Mouse (Mus musculus) frontal cortex, postnatal 25 days (tissue): ENCODE measurements around the gene Wrap73.
A peak's percentile ranks its signal among the peaks of the same experiment; 100 is the strongest.

Source experiments
- DNase-seq, 2 experiments: peaks; one replicate each; pipeline ENCODE4 v3.0.0; 2022; ENCODE audit warnings: low spot score in 2 of 2

Gene Wrap73

DNA sequence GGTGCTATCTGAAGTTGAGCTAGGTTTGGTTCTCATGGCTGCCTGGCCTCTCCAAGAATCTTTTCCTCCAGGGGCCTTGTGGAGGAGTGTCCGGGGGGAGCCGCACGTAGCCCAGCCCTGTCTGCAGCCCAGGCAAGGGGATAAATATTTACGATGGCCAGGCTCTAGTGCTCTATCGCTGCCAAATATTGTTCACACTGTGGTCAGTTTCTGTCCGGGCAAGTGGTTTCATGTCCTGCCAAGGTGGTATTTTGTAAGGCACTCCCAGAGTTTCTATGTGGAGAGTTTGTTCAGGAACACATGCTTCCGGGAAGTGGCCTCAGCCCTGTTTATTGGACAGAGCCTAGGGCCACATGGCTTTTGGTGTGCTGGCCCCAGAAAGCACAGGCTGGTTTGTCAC lies 38.8 kb downstream of the Wrap73 start:
- no peak for DNase-seq

DNA sequence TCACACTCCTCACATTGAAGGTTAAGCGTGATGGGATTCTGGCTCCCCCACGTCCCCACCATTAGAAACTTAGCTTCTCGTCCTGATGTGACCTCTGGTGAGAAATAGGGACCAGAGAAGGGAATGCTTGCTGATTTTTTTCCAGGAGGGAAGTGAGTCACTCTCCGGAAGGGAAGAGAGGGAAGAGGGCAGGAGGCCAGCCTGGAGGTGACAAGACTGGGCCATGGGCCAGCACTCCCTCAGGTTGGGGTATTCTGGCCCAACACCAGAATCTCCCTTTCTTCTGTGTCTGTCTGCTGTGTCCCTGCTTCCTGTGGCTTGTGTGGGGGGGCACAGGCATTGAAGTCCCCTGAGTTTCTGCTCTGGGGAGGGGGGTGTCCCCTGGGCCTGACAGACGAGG lies 41.4 kb downstream of the Wrap73 start:
- DNase-seq = no peak

DNA sequence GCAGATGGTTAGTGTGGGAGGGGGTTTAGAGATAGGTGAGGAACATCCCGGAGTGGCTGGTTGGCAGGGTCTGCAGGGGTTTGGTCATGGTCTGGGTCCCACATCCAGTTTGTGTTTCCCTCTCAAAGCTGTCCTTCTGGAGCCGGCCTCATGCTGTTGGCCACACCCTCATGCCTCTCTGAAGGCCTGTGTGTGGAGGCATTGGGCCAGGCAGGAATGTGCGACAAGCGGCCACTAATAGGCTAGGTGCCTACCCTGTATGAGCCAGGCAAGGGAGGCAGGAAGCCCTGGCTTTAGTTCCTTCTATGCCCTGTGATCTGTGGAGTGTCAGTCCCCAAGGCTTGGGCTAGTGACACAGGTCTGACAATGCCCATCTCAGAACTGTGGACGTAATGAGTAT lies 42.8 kb downstream of the Wrap73 start:
- DNase-seq = no peak

DNA sequence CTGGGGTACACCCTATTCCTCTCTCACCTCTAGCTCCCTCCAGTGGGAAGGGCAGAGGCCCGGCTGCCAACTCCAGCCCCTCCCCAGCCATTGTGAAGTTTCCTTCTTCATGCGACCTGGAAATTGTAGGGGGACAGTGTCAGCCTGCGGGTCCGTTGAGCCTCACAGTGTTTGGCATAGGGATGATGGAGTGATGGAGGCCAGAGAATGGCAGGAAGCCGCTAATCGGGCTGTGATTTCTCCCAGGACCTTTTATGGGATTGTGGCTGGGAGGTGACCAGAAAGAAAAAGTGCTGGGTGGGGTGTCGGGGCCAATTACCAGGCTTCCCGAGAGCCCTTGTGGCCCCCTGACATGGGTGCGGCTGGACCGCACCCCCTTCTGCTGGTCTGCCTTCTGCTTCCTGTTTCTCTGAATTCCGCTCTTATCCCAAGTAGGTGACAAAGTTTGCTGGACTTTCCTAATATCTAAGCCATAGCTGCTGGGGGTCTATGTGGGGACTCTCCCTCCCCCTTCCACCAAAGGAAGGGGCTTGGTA lies 43.9 kb downstream of the Wrap73 start:
- no peak for DNase-seq

DNA sequence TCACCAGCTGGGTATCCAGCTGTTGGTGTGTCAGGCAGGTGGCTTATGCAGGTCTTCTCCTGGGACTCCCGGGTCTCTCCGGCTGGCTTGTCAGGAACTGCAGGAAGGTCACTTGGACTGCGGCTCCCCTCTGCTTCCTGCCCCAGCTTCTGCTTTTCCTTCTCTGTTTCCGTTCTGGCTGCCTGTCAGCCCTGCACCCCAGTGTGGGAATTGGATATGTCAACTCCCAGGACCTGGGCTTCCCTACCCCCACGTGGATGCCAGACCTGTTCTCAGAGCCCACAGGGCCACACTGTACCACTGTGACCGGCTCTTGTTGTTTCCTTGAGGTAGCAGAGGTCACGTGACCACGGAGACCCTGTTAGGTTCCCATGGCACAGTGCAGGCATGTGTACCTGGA lies 46.8 kb downstream of the Wrap73 start:
- DNase-seq = no peak

DNA sequence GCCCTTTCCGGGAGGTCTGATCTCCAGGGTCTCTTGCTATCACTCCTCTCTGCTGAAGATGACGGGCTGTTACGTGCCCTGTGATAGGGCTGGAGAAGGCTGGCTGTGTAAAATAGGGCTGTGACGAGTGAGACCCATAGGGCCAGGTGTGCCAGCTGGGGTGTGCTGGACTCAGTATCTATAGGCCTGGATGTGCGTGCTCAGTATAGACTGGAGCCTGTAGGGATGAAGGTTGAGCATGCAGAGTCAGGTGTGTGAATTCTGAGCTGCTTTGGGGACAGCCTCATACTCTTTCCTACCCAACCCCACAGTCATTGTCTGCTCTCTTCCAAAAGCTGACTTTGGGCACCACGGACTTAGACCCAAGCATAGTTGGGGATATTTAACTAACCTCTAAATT lies 55.8 kb downstream of the Wrap73 start:
- no peak for DNase-seq

DNA sequence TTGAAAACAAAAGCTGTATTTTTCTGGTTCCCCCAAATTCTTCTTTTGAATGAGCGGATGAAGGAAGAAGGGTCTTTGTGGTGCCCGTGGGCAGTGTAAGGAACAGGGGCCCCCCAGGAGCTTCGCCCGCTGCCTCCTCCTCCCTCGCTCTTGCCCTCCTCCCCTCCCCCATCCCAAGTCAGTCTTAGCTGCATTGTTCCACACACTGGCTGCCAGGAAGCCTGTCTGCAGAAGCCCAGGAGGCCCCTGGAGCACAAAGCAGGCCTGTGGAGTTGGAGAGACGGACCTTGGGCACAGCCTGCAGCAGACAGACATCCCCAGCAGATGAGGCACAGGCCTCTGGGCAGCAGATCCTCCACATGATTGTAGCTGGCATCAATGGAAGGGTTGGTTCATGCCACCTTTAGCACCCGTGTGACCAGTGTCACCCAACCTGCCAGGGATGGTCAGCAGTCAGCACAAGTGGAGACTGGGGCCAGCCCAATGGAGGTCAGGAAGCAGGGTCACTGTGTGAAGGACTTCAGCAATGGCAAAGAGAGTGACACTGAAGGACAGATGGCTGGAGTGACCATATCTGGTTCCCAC lies 56.3 kb downstream of the Wrap73 start:
- DNase-seq = no peak

DNA sequence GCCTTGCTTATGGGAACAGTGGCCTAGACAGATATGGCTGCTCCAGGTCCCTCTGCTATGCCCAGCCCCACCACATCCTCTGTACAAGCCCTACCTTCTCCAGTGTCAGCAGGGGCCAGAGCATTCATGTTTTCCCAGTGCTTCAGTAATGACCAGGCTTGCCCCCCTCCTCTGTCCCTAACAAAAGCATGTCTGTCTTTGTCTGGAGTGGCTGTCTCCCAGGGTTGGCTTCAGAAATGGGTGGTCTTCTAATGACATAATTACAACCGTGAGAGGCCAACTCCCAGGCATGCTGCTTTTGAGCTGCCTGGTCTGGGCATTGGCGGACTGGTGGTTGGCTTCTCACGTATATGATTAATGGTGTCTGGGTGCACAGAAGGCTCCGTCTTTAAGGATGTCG lies 59.3 kb downstream of the Wrap73 start:
- DNase-seq = no peak

DNA sequence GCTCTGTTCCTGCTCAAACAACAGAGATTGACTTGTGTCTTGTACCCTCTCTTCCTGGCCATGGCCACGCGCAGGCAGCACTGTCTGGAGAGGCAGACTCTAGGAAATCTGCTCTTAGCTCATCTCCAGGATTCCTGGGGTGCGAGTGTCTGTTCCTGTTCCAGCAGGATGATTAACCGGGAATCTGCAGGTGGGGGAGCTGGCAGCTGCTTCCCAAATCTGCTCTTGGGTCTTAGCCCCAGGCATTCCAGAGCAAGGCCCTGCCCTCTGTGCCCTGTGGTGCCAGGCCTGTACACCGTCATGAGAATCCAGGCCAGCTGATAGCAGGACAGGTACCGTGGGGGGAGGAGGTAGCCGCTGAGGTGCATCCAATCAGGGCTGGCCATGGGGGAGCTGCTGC lies 62.4 kb downstream of the Wrap73 start:
- DNase-seq = no peak

DNA sequence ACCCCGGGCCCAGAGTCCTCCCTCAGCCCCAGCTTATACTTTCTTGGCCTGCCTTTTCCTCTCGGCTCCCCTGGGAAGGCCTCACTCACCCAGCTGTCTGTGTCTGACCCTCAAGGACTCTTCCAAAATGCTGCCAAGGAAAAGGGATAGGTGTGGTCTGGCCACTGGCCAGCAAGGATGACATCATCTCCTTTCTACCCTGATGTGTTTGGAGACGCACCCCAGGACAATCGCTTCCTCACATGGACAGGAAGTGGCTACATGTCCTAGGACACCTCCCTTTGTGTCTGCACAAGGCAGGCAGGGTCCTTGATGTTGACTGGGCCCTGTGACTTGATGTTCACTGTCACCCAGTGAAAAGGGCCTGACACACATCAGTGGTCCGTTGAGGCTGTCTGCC lies 63.2 kb downstream of the Wrap73 start:
- no peak for DNase-seq

DNA sequence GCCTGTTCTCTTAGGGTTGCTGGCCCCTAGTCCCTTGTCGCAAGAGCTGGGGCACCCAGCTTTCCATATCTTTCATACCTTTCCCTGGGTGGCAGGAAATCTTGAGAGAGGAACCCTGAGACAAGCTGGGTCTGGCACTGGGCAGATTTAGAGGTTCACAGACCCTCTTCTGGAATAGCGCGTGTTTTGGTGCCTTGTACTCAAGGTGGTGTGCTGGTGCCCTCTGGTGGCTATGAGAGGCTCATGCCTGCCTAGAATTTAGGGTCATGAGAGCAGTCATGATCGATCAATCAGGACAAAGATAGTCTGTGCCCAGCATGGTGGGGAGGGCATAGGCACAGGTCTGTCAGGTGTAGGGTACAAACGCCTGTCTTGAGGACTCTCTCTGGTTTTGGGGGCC lies 65.1 kb downstream of the Wrap73 start:
- DNase-seq = peak; percentile 34 to 38

DNA sequence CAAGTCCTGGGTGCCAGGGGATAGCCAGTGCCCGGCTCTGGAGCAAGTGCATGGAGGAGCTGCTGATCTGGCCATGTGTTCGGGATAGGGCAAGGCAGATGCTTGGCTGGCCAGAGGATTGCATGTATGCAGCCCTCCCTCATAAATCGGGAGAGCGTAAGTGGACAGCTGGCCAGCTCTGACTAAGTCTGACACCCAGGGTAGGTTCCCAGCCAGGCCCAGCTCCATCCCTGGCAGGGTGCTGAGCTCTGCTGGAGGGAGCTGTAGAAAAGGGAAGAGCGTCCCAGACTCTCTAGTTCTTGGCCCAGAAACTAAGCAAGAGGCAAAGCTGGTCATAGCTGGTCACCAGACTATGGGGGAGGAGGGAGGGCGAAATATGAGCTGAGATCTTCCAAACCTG lies 66.9 kb downstream of the Wrap73 start:
- no peak for DNase-seq

DNA sequence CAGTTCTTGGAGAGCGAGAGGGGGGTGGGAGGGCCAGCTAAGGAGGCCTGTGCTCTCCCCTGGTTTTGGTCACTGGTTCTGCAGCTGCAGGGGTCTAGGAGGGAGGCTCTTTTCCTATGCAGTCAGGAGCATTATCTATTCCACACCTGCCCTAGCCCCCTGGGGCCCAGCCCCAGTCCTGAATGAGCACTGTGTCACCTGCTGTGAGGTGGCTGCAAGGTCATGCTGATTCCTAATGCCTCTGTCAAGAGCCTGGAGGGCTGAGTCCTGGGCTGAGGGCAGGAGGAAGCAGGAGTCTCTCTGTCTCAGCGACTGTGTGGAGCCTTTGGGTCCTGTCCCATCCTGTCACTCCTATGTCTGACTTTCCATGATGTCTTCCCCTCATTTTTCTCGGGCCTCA lies 67.7 kb downstream of the Wrap73 start:
- no peak for DNase-seq

DNA sequence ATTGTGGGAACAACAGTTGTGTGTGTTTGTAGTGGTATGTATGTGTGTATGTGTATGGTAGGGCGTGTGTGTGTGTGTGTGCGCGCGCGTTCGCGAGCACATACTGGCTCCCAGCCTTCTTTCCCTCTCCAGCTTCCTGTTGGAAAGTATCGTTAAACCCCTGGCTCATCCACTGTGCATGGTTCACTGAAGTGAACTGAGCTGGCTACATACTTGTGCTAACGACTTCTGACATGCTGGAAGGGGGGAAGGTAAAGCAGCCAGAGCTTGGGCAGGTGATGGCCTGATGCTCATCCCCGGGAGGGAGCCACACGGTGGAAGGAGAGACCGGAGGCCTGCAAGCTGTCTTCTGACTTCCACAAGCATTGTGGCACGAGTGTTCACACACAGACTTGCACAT lies 69.3 kb downstream of the Wrap73 start:
- DNase-seq = no peak

DNA sequence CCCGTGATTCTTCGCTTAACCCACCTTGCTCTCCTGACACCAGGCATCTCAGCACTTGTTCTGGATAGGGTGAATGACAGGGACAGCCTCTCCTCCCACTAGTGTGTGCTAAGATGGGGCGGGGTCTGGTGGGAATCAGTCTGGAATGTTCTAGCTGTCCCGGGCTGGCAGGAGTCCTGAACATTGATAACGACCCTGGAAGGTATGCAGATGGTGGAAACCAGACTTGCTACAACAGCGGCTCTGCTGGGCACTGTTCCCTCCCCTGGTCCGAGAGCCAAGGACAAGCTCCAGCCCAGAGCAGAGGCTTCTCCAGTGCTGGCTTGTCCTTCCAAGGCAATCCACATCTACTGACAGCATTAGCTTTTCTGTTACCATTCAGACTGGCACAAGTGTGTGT lies 71.4 kb downstream of the Wrap73 start:
- no peak for DNase-seq

DNA sequence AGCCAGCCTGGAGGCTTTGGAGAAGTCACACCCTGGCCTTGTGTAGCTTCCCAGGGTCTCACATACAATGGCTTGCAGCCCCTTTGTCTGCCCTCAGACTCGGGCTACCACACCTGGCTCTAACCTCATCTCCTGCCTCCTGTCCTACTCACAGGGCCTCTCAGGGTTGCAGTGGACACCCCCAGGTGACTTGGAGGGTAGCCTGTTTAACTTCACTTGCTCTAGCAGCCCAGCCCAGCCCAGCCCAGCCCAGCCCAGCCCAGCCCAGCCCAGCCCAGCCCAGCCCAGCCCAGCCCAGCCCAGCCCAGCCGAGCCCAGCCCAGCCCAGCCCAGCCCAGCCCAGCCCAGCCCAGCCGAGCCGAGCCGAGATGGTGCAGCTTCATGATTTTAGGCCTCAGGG lies 71.9 kb downstream of the Wrap73 start:
- no peak for DNase-seq
